Mouse (Mus musculus): ENCODE measurements at regions not wholly inside any gene's neighbourhood (a gene's known extent, or its start where the extent isn't known, plus 50 kb on each side); places are given as distances from the start of the nearest gene placed in this dataset.
A peak's percentile ranks its signal among the peaks of the same experiment; 100 is the strongest.

GRCm38 (mm10) chr6:143425182-143425829, 258.3 kb downstream of the Etnk1 start:
- no peaks in the 10 kb centered on the region for H3K27me3 ChIP-seq (ENCODE audit: control insufficient read depth, insufficient read depth, low read length)
- 0 out of 2 replicates have a peak, but pooled peaks cover 5% of the 10 kb centered on the region for H3K4me1 ChIP-seq (ENCODE audit: control insufficient read depth, insufficient read depth, low read length)
- H3K27ac ChIP-seq (ENCODE audit: low read length) = no peak overlapping the region
- WGBS = 25% methylated on average over 17 of the region's 17 CpGs
- no peak for ATAC-seq (ENCODE audit: insufficient number of reproducible peaks, insufficient read depth, low FRiP score, low read depth)
- H3K4me3 ChIP-seq (ENCODE audit: low read depth, low read length) = 0 out of 2 replicates have a peak overlapping the region, but pooled peaks have one; percentile 11
- H3K9me3 ChIP-seq (ENCODE audit: control insufficient read depth, low read depth, low read length) = no peaks in the 10 kb centered on the region
- H3K4me2 ChIP-seq (replicated peaks; ENCODE audit: low read depth, low read length) = peak overlapping the region; percentile 36
- no peaks in the 10 kb centered on the region for H3K36me3 ChIP-seq (ENCODE audit: control insufficient read depth, insufficient read depth, low read length)
- H3K9ac ChIP-seq (replicated peaks; ENCODE audit: low read depth, low read length) = no peak overlapping the region

GRCm38 (mm10) chr6:143431896-143432450, 265.0 kb downstream of the Etnk1 start:
- Histone ChIP-seq H3K4me3 (ENCODE audit: low read depth, low read length) (no peak overlapping the region), H3K4me1 (ENCODE audit: control insufficient read depth, insufficient read depth, low read length) (no peaks in the 10 kb centered on the region), H3K27me3 (ENCODE audit: control insufficient read depth, insufficient read depth, low read length) (no peaks in the 10 kb centered on the region), H3K4me2 (replicated peaks; ENCODE audit: low read depth, low read length) (no peak overlapping the region), H3K9me3 (ENCODE audit: control insufficient read depth, low read depth, low read length) (no peaks in the 10 kb centered on the region), H3K9ac (replicated peaks; ENCODE audit: low read depth, low read length) (no peak overlapping the region), H3K36me3 (ENCODE audit: control insufficient read depth, insufficient read depth, low read length) (no peaks in the 10 kb centered on the region), H3K27ac (ENCODE audit: low read length) (no peak overlapping the region)
- ATAC-seq (ENCODE audit: insufficient number of reproducible peaks, insufficient read depth, low FRiP score, low read depth) = no peak
- 88% methylated on average over 13 of the region's 13 CpGs for WGBS

GRCm38 (mm10) chr6:143437367-143438271, 270.6 kb downstream of the Etnk1 start:
- WGBS = 52% methylated on average over 32 of the region's 32 CpGs
- no peaks in the 10 kb centered on the region for H3K27me3 ChIP-seq (ENCODE audit: control insufficient read depth, insufficient read depth, low read length)
- H3K27ac ChIP-seq (ENCODE audit: low read length) = no peak overlapping the region
- no peak overlapping the region for H3K9ac ChIP-seq (replicated peaks; ENCODE audit: low read depth, low read length)
- H3K4me2 ChIP-seq (replicated peaks; ENCODE audit: low read depth, low read length) = no peak overlapping the region
- H3K4me1 ChIP-seq (ENCODE audit: control insufficient read depth, insufficient read depth, low read length) = no peaks in the 10 kb centered on the region
- no peaks in the 10 kb centered on the region for H3K9me3 ChIP-seq (ENCODE audit: control insufficient read depth, low read depth, low read length)
- H3K4me3 ChIP-seq (ENCODE audit: low read depth, low read length) = no peak overlapping the region
- no peak for ATAC-seq (ENCODE audit: insufficient number of reproducible peaks, insufficient read depth, low FRiP score, low read depth)
- no peaks in the 10 kb centered on the region for H3K36me3 ChIP-seq (ENCODE audit: control insufficient read depth, insufficient read depth, low read length)

- no peak for ATAC-seq (ENCODE audit: insufficient number of reproducible peaks, insufficient read depth, low FRiP score, low read depth)
- no peak overlapping the region for H3K4me2 ChIP-seq (replicated peaks; ENCODE audit: low read depth, low read length)
- no peaks in the 10 kb centered on the region for H3K36me3 ChIP-seq (ENCODE audit: control insufficient read depth, insufficient read depth, low read length)
- 45% methylated on average over 5 of the region's 5 CpGs for WGBS
- no peaks in the 10 kb centered on the region for H3K27me3 ChIP-seq (ENCODE audit: control insufficient read depth, insufficient read depth, low read length)
- no peaks in the 10 kb centered on the region for H3K9me3 ChIP-seq (ENCODE audit: control insufficient read depth, low read depth, low read length)
- no peak overlapping the region for H3K4me3 ChIP-seq (ENCODE audit: low read depth, low read length)
- no peaks in the 10 kb centered on the region for H3K4me1 ChIP-seq (ENCODE audit: control insufficient read depth, insufficient read depth, low read length)
- H3K27ac ChIP-seq (ENCODE audit: low read length) = no peak overlapping the region
- H3K9ac ChIP-seq (replicated peaks; ENCODE audit: low read depth, low read length) = no peak overlapping the region
Observed at GRCm38 (mm10) chr6:143438272-143438591, 271.2 kb downstream of the Etnk1 start.

GRCm38 (mm10) chr6:143439484-143439883, 272.5 kb downstream of the Etnk1 start:
- H3K4me1 ChIP-seq (ENCODE audit: control insufficient read depth, insufficient read depth, low read length) = no peaks in the 10 kb centered on the region
- H3K9me3 ChIP-seq (ENCODE audit: control insufficient read depth, low read depth, low read length) = no peaks in the 10 kb centered on the region
- no peaks in the 10 kb centered on the region for H3K27me3 ChIP-seq (ENCODE audit: control insufficient read depth, insufficient read depth, low read length)
- no peak for ATAC-seq (ENCODE audit: insufficient number of reproducible peaks, insufficient read depth, low FRiP score, low read depth)
- H3K4me2 ChIP-seq (replicated peaks; ENCODE audit: low read depth, low read length) = no peak overlapping the region
- H3K36me3 ChIP-seq (ENCODE audit: control insufficient read depth, insufficient read depth, low read length) = no peaks in the 10 kb centered on the region
- WGBS = 91% methylated on average over 10 of the region's 10 CpGs
- H3K4me3 ChIP-seq (ENCODE audit: low read depth, low read length) = no peak overlapping the region
- no peak overlapping the region for H3K27ac ChIP-seq (ENCODE audit: low read length)
- no peak overlapping the region for H3K9ac ChIP-seq (replicated peaks; ENCODE audit: low read depth, low read length)

GRCm38 (mm10) chr6:143440237-143440950, 273.4 kb downstream of the Etnk1 start:
- no peaks in the 10 kb centered on the region for H3K4me1 ChIP-seq (ENCODE audit: control insufficient read depth, insufficient read depth, low read length)
- H3K27me3 ChIP-seq (ENCODE audit: control insufficient read depth, insufficient read depth, low read length) = no peaks in the 10 kb centered on the region
- H3K36me3 ChIP-seq (ENCODE audit: control insufficient read depth, insufficient read depth, low read length) = no peaks in the 10 kb centered on the region
- H3K4me2 ChIP-seq (replicated peaks; ENCODE audit: low read depth, low read length) = no peak overlapping the region
- no peak overlapping the region for H3K27ac ChIP-seq (ENCODE audit: low read length)
- H3K4me3 ChIP-seq (ENCODE audit: low read depth, low read length) = no peak overlapping the region
- ATAC-seq (ENCODE audit: insufficient number of reproducible peaks, insufficient read depth, low FRiP score, low read depth) = no peak
- no peaks in the 10 kb centered on the region for H3K9me3 ChIP-seq (ENCODE audit: control insufficient read depth, low read depth, low read length)
- WGBS = 82% methylated on average over 15 of the region's 15 CpGs
- H3K9ac ChIP-seq (replicated peaks; ENCODE audit: low read depth, low read length) = no peak overlapping the region

GRCm38 (mm10) chr6:143442361-143442760, 275.3 kb downstream of the Etnk1 start:
- no peaks in the 10 kb centered on the region for H3K4me1 ChIP-seq (ENCODE audit: control insufficient read depth, insufficient read depth, low read length)
- no peak overlapping the region for H3K4me2 ChIP-seq (replicated peaks; ENCODE audit: low read depth, low read length)
- H3K27ac ChIP-seq (ENCODE audit: low read length) = no peak overlapping the region
- H3K9me3 ChIP-seq (ENCODE audit: control insufficient read depth, low read depth, low read length) = no peaks in the 10 kb centered on the region
- 83% methylated on average over 8 of the region's 8 CpGs for WGBS
- no peak for ATAC-seq (ENCODE audit: insufficient number of reproducible peaks, insufficient read depth, low FRiP score, low read depth)
- H3K36me3 ChIP-seq (ENCODE audit: control insufficient read depth, insufficient read depth, low read length) = no peaks in the 10 kb centered on the region
- H3K4me3 ChIP-seq (ENCODE audit: low read depth, low read length) = no peak overlapping the region
- H3K27me3 ChIP-seq (ENCODE audit: control insufficient read depth, insufficient read depth, low read length) = no peaks in the 10 kb centered on the region
- H3K9ac ChIP-seq (replicated peaks; ENCODE audit: low read depth, low read length) = no peak overlapping the region

- no peaks in the 10 kb centered on the region for H3K4me1 ChIP-seq (ENCODE audit: control insufficient read depth, insufficient read depth, low read length)
- no peak overlapping the region for H3K27ac ChIP-seq (ENCODE audit: low read length)
- ATAC-seq (ENCODE audit: insufficient number of reproducible peaks, insufficient read depth, low FRiP score, low read depth) = no peak
- no peak overlapping the region for H3K9ac ChIP-seq (replicated peaks; ENCODE audit: low read depth, low read length)
- no peak overlapping the region for H3K4me3 ChIP-seq (ENCODE audit: low read depth, low read length)
- no peaks in the 10 kb centered on the region for H3K36me3 ChIP-seq (ENCODE audit: control insufficient read depth, insufficient read depth, low read length)
- H3K4me2 ChIP-seq (replicated peaks; ENCODE audit: low read depth, low read length) = no peak overlapping the region
- 93% methylated on average over 6 of the region's 6 CpGs for WGBS
- H3K9me3 ChIP-seq (ENCODE audit: control insufficient read depth, low read depth, low read length) = no peaks in the 10 kb centered on the region
- H3K27me3 ChIP-seq (ENCODE audit: control insufficient read depth, insufficient read depth, low read length) = no peaks in the 10 kb centered on the region
Observed at GRCm38 (mm10) chr6:143443446-143443845, 276.4 kb downstream of the Etnk1 start.
